Mouse (Mus musculus) heart, postnatal 36 days (tissue): ENCODE measurements around the gene Actr1b. TPM values are rescaled to one million over a fixed set of nuclear protein-coding genes. Genes with fewer than 3 reads are reported as not detected.
"Not testable (repeated sequence)": the region's sequence is repeated elsewhere in the genome, so short reads cannot be mapped to it uniquely, and the experiment has no call there.

Experiments
- DNase-seq, 2 experiments: peaks; one replicate each; pipeline ENCODE4 v3.0.0; 2021 to 2022
- intact Hi-C: fragments of 180-260 bp; cut with DNase I; formaldehyde crosslinking; loops from one replicate; pipeline ENCODE4 v1.15.1; 2025
- total RNA-seq, 2 experiments: library from RNA; stranded (reverse); gene quantifications; 2 replicates each; pipeline ENCODE4 v1.2.3; 2021

Actr1b gene
- total RNA-seq, 2 experiments from 2014 or later, result 97.9 to 113 TPM

DNA sequence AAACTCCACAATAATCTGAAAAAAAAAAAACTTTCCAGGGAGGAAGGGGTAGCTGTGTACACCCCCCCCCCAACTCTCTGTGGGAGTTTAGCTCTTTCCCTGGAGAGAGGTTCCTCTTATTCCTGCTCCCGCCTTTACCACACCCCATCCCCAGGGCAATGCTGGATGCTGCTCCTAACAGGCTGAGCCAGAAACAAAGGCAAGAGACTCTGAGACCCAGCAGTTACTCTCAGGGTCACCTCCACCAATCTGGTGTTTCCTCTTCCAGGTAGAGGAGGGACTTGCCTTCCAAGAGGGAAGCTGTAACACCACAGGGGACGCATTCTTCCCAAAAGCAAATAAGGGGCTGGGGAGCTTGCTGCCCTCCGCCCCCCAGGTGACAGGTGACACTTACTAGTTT, 6.4 kb downstream of the Actr1b start:
- intact Hi-C loops, result no loop called here

DNA sequence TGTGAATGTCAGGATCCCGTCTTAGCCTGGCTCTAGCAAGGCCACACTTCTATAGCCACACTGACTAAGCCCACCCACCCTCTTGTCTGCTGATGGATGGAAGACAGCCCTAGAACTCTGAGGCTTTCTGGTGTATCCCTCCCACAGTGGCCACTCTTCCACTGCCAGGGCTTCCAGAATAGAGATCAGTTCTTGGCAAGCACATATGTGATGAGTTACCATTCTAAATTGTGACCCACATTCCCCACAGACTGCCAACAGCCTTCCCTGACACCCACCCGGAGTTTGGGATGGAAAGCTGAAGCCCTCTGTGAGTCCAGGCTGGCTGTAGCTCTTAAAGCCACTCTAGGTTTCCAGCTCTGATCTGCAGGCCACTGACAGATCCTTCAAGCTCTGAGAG, 7.1 kb downstream of the Actr1b start:
- intact Hi-C loops, result no loop called here
- DNase-seq, result no peak

More for the DNA sequence above, 6.4 kb downstream of the Actr1b start:
- DNase-seq, result no peak

DNA sequence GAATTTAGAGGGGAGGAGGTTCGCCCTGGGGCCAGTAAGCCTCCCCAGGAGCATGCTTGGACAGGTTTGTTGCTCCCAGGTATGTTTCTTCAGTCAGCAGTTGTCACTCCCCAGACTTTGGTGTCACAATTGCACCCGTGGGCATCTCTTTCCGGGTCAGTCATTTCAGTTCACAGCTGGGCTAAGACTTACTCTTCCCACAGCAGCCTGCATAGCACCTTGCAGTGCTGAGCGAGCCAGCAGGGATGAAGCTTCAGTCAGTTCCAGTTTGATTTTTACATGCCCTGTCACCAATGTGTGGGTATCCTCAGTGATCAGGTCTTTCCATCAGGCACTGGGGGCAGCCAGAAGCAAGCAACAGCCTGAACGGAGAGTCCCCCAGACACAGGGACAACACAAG, 17.2 kb downstream of the Actr1b start:
- DNase-seq, result no peak
- intact Hi-C loops, result loop anchor here (10.0 kb wide), 2 partner anchors 252 to 332 kb away; partner anchors contain the start of genes Kansl3 and Lman2l

DNA sequence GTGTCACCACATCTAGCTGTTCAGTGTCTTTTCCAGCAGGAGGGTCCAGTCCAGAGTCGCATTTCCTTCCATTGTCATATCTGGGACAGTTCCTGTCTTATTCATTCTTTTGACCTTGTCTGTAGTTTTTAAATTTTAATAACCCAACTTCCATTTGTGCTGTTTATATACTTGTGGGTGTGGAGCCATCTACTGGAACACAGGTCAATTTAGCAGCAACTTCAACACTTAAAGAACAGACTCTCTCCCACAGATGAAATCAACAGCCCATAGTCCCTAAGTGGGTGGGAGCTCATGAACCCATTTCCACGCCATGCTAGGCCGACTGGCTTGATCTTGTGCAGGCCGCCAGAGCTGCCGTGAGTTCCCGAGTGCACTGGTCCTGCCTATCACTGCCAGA, 17.8 kb downstream of the Actr1b start:
- no peak for DNase-seq

DNA sequence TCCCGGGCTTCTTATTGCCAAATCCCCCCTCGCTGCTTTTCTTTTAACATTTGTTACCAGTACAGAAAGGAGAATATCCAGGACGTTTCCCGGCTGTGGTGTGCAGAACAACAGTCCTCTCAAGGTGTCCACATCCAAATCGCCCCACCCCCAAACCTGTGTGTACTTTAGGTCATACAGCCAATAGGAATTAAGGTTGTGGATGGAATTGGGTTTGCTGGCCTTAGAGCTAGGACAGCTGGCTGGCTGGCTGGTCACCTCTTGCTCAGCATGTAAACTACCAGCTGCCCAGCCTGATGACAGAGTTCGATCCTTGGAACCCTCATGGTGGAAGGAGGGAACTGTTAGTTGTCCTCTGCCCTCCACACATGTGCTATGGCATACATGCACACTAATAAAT, 19.4 kb downstream of the Actr1b start:
- no peak for DNase-seq
- intact Hi-C loops, result loop anchor here (10.0 kb wide), 2 partner anchors 250 to 330 kb away; partner anchors contain the start of genes Kansl3 and Lman2l

More for the DNA sequence above, 17.8 kb downstream of the Actr1b start:
- intact Hi-C loops, result loop anchor here (10.0 kb wide), 2 partner anchors 252 to 332 kb away; partner anchors contain the start of genes Kansl3 and Lman2l

DNA sequence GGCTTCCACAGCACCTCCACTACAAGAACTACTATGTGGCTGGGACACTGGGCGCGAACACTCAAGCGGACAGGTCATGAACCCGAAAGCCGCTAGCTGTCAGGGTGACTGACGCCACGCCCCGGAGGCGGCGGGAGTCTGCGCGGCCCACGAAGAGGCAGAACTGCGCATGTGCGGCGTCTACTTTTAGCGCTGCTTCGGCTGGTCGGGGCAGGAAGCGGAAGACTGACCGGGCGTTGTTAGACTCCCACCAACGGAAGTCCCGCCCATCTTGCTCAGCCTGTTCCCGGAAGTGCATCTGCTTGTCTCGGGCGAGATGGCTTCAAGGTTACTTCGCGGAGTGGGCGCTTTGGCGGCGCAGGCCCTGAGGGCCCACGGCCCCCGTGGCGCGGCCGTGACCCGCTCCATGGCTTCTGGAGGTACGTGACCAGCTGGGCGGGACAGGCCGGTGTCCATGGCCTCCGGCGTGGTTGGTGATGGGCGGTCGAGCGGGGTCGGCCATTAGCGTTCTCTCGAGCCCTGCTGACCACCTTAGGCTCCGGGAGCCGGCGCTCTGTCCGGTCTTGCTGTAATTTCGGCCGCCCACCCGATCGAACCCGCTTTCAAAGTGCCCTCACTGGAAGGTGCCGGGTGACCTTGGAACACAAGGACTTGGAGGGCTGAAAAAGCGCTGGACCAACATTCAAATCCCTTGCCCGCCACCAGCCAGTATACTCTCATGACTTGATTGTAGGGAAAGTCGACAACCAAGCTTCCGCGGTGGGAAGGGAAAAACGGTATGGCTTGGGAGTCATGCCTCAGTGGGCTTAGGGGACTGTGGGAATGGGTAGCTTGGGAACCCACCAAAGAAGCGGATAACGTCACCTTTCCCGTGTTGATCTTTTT, 22.7 kb downstream of the Actr1b start, which contains the start of gene Cox5b:
TSS of gene Cox5b (plus strand) at position 179 of the 885 bp plus-strand sequence.
- intact Hi-C loops, result loop anchor here (1.0 to 10.0 kb wide), 3 partner anchors 18 to 327 kb away; partner anchors contain the start of genes Kansl3 and Lman2l
- peak; percentile 95 to 97 for DNase-seq

DNA sequence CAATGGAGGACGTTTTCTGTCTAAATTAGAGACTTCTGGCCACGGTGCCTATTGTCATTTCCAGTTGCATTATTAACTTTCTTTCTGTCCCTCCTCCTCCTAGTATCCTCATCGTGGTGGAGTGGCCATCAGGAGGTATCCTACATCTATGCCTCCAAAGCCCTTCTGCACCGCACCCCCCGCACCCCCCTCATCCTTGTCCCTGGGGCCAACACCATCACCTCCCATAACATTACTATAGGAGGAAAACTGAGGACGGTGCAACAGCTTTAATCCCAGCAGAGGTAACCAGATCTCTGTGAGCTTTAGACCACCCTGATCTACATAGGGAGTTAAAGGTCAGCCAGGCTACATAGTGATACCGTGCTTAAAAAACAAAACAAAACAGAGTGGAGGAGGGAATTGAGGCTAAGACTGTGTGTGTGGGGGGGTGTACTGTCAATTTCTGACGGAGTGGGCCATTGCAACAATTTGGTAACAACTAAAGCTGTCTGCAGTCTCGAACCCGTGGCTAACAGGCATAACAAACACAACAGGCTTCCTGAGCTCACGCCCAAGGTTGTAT, 23.5 kb downstream of the Actr1b start:
- DNase-seq, result no peak
- intact Hi-C loops, result loop anchor here (1.0 to 10.0 kb wide), 3 partner anchors 19 to 326 kb away; partner anchors contain the start of genes Kansl3 and Lman2l

DNA sequence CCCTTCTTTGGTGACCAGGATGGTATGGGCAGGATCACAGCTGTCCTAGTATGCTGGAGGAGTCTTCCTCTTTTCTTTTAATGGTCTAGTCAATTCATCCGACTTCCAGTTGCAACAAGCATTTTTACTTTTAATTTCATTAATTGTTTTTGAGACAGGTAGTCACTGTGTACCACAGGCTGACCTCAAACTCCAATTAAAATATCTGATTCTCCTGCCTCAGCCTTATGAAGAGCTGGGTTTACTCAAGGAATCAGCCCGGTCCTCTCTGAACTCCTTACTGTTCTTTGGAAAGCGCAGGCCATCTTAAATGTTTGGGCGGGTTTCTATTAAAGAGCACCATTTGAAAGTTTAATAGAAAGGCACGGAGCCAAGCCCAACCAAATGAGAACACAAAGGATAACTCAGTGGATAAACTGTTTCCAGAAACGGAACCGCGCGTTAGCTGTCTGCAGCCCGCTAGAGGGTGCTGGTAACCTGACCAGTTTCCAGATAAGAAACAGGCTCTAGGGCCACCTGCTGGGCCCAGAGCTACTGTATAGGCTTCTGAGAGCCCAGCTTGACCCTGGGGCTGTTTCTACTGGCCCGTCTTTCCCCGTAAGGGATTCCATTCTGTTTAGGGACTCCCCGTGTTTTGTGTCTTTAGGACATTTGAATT, 30.3 kb downstream of the Actr1b start:
- peak; percentile 76 for DNase-seq
- intact Hi-C loops, result loop anchor here (1.0 to 2.0 kb wide), 2 partner anchors 61 to 137 kb away; partner anchors contain the start of gene Ankrd39

DNA sequence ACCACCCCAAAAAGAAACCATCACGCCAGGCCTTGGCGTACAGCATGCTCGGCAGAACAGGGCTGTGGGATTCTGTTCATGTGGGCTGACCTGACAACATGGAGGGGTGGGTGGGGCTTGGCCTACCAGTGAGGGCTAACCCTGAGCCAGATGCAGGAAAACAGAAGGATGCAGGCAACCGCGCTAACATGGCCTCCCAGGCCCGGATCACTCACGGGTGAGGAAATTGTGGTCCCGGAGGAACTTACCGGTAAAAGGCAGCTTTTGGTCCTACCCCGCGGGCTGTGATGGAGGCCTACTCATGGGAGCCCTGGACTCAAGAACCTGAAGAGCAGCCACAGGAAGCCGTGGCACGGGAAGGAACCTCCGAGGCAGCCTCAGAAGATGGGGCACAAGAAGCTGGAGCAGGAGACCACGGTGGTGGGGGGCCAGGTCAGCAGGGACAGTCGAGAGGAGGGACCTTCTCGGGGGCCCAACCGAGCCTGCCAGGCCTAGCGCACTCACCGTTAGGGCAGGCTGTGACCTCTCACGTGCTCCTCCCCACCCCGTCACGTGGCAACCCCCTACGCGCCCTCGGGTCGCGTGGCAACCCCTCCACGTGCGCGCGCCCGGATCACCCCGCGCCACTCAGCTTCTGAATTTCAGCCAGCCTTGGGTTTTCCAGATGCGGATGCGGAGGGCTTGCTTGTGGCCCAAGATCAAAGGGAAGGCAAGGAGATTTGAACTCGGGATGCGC, 31.4 kb downstream of the Actr1b start, which contains the start of gene Fam178b:
TSS of gene Fam178b (minus strand) at position 564 of the 736 bp plus-strand sequence.
- no peak for DNase-seq
- intact Hi-C loops, result no loop called here

DNA sequence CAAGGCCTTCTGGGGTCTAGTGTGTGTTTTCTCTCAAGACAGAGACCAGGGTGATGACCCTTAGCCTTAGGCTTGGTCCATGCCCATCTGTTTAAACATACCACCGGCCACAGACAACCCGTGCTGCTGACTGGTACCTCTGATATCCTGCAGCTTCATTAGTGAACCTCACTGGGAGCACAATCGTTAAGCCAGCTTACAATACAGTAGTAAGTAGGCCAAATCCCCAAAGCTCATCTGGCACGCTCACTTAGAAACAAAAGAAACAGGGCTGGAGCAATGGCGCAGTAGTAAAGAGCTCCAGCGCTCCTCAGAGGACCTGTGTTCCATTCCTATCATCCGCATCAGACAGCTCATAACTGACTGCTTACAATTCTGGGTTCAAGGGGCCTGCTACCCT, 33.3 kb downstream of the Actr1b start:
- no peak for DNase-seq
- intact Hi-C loops, result no loop called here

DNA sequence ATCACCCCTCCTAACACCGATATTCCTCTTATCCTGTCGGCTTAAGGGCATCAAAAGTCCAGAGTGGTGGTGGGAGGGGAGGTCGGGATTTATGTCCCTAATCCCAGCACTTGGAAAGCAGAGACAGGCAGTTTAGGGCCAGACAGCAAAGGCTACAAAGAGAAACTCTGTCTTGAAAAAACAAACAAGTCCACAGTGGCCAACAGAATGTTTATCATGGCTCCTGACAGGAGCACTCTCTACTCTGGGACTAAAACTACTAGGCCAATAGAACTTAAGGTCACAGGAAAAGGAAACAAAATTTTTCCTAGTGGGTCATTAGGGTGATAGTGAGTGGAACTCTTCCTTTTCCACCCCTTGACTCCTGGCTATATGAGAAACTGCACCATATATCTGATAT, 39.3 kb downstream of the Actr1b start:
- intact Hi-C loops, result no loop called here
- no peak for DNase-seq

DNA sequence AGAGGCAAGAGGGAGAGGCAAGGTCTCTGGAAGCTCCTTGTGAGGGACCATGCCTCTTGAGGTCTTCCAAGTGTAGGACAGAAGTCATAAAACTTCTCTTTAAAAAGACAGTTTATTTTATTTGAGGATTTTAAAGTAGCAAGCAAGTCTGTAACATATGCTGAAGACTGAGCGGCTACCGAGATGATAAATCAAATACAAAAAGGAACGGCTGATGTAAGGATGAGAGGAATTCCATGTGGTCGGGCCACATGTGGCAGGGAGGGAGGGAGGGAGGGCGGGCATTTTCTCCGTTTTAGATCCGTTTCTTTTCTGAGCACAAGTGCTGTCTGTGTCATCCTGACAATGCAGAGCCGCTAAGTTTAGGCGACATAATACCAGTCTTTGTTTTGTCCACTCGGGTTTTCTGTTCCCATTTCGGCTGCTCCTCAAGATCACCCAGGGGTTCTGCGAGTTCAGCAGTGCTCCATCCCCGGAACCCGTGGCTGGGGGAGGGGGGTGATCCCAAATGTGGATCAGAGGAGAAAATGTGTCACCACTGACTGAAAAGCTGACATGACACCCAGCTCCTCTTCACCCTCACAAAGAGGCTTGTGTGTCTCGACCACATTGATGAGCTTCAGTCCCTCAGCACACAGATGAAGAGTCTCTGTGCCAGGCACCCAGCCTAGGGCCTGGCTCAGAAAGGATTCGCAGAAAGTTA, 41.4 kb downstream of the Actr1b start:
- DNase-seq, result no peak
- intact Hi-C loops, result no loop called here

DNA sequence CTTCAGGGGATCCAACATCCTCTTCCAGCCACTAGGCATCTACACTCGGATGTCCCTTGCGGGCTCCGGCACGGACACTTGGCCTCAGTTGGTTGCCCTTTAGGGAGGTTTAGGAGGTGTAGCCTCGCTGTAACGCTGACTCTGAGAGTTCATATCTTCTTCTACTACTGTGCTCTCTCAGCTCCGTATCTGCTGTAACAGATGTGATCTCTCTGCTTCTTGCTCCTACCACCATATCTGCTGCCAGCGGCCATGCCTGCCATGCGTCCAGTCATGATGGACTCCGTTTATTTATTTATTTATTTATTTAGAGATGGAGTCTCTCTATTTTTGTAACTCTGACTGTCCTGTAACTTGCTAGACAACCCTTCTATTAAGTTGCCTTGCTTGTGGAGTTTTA, 43.0 kb downstream of the Actr1b start:
- intact Hi-C loops, result no loop called here
- DNase-seq, result no peak

DNA sequence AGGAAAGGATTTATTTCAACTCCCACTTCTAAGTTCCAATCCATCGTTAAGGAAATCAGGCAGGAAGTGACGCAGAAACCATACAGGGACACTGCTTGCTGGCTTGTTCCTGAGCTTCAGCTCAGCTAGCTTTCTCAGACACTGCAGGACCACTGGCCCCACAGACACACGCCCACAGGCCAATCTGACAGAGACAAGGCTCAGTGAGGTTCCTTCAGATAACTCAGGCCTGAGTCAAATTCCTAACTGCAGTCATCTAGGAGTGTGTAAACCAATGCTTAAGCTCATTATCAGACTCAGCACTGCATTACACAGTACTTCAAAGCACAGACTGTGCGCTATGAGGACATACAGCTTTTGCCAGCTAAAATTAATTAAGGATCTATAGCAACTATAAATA, 44.0 kb downstream of the Actr1b start:
- DNase-seq, result no peak
- intact Hi-C loops, result no loop called here

DNA sequence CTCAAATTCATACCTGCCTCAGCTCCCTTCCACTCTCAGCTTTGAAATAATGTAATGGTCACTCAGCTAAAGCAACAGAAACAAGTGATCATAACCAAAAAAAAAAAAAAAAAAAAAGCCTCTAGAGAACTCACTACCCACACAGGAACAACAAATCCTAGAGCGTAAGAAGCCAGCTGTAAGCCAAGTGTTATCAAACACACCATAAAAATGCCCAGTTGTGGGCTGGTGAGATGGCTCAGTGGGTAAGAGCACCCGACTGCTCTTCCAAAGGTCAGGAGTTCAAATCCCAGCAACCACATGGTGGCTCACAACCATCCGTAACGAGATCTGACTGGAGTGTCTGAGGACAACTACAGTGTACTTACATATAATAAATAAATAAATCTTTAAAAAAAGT, 46.2 kb downstream of the Actr1b start:
- intact Hi-C loops, DNase-seq: not testable (repeated sequence)

DNA sequence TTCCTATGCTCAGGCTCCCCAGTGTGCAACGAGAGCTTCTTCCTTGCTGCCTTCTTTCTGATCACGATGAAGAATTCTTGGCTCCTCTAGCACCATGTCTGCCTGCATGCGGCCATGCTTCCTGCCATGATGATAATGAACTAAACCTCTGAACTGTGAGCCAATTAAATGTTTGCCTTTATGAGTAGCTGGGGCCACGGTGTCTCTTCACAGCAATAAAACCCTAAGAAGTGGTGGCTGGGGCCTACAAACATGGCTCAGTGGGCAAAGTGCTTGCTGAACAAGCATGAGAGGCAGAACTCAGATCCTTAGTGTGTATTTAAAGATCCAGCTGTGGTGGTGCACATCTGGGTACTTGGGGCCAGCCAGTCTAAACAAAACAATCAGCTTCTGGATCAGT, 48.3 kb downstream of the Actr1b start:
- intact Hi-C loops, result no loop called here
- DNase-seq, result no peak

DNA sequence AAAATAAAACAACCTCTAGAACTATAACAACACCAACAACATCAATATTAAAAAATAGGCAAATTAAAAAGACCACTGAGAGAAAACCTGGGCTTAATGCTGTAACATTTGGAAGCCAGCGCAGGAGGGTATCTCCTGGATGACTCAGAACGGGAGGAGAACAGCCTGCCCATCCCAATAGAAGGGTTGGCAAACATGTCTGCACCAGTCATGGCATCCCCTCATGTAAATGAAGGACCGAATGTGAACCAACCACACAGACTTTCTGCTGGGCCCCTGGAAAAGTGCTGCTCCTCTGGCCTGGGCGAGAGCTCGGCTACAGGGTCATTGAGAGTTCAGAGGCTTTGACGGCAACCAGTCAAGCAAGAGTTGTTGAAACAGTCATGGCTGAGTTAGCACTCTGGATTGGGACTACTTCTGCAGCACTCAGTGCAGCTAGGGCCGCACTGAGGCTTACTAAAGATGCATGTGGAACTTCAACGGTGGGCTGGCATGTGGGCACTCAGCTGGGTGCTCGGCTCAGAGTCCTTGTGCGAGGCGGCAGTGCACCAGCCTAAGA, 49.0 kb downstream of the Actr1b start:
- intact Hi-C loops, result no loop called here
- no peak for DNase-seq

DNA sequence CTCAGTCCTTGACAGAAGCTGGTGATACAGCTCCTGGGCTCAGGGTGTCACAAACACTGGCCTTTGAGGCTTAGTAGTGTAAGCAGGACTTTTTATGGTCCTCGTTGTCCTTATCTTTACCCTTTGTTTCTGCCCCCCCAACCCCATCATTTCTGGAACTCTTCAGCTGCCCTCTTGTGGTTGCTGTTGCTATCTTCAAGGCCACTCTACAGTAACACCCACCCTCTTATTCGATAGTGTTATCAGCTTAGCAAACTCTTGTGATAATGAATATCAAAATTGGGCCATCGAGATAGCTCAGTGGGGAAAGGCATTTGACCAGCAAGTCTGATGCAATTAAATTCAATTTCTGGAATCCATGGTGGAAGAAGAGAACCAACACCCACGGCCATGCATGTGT, 49.8 kb downstream of the Actr1b start:
- intact Hi-C loops, result loop anchor here (1.0 kb wide), 1 partner anchor 117 kb away; the partner anchor contains the start of gene Ankrd39
- no peak for DNase-seq
